Mouse (Mus musculus): Measurements from ENCODE around the gene Prkar2b.

GRCm38 (mm10) chr12:31964074-31964473 is 97.0 kb downstream of the Prkar2b start:
- no peak for TF ChIP-seq CEBPB (IDR thresholded peaks at IDR 0.05; ENCODE audit: insufficient read depth, poor library complexity, severe bottlenecking)
- no peak for TF ChIP-seq POLR2A (IDR thresholded peaks at IDR 0.05; ENCODE audit: insufficient read length, low read depth)
- peak in 2 of 3 experiments; percentile 73 to 74 for TF ChIP-seq MYOD1 (IDR thresholded peaks at IDR 0.05; ENCODE audit: control insufficient read depth in 1 of 3, insufficient read length in 2 of 3, low read depth in 2 of 3)
- TF ChIP-seq MYOG (IDR thresholded peaks at IDR 0.05; ENCODE audit: control insufficient read depth in 1 of 3, insufficient read depth in 1 of 3, insufficient read length in 2 of 3, low read depth in 2 of 3) = no peak
- TF ChIP-seq USF1 (IDR thresholded peaks at IDR 0.05; ENCODE audit: low read depth) = no peak
- no peak for TF ChIP-seq POLR2AphosphoS2 (IDR thresholded peaks at IDR 0.05; ENCODE audit: insufficient read length, low read depth)
